Mouse (Mus musculus): ENCODE measurements around the gene Vav1.
"Not testable (repeated sequence)": the region's sequence is repeated elsewhere in the genome, so short reads cannot be mapped to it uniquely, and the experiment has no call there.

Gene Vav1

DNA sequence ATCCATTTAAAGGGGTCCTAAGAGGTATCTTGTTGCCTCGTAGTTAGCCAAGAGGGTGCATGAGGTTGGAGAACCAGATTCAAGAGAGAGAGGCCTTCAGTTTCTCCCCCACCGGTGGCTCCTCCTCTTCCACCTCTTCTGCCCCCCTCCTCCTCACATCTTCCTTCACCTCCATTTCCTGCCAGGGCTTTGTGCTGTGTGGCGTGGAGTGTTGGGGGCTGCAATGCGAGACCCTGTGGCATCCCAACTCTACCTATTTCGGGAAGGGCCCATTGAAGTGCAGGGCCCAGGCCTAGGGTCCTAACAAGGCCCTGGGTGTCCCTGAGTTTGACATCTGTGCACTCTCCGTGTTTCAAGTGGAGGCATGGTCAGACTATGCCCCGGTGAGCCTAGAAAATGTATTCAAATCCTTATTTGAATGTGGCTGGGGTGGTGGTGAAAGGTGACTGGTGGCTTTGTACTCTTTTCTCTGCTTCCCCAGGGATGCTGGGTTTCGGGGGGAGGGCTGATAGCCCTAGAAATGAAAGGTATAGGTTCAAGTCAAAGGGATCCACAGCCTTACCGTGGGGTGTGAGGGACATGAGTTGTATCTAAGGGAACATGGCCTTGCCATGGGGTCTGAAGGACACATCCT lies 808 bp downstream of the Vav1 start:
- DNase-seq (ENCODE audit: extremely low spot score) = no peak

GRCm38 (mm10) chr17:57280411-57280810 lies 1.5 kb downstream of the Vav1 start:
- no peak for DNase-seq (ENCODE audit: extremely low spot score)

DNA sequence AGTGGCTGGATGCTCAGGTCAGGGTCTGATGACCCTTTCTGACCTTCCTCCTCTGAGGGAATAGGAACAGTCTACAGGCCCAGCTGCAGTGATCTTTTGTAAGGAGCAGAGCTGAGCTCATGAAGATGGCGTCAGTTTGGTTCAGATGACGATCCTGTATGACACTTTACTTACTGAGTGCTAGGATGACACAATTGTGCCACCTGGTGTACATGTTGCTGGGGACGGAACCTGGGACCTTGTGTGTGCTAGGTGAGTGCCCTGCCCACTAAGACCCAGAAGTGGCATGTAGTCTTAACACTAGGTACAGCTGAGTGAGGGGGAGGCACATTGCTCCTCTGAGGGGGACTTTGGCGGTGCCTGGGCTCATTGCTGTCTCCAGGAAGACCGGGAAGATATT lies 5.0 kb downstream of the Vav1 start:
- DNase-seq (ENCODE audit: extremely low spot score) = no peak

- DNase-seq (ENCODE audit: extremely low spot score) = no peak
Measured at GRCm38 (mm10) chr17:57285077-57285476, 6.2 kb downstream of the Vav1 start.

DNA sequence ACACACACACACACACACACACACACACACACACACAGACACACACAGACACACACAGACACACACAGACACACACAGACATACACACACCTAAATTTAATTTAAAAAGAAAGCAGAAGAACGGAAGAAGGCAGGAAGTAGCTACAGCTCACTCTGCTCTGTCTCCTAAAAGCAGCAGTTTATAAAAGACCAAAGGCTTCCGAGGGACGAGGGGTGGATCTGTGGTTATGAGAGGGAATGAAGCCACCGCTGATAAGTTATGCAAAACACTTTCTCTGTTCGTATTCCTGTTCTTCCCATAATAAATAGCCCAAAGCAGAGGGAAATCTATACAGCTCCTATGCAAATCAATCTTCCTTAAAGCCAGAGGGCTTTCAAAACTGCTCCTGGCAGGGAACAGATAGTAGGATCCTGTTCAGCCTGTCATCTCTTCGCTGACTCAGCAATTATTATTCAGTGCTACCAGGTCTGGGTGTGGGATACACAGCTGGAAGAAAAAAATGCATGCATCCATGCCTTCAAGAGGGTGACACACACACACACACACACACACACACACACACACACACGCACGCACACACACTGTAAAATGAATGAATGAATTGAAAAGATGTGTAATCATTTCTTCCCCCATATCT lies 7.9 kb downstream of the Vav1 start:
- DNase-seq (ENCODE audit: extremely low spot score) = no peak

DNA sequence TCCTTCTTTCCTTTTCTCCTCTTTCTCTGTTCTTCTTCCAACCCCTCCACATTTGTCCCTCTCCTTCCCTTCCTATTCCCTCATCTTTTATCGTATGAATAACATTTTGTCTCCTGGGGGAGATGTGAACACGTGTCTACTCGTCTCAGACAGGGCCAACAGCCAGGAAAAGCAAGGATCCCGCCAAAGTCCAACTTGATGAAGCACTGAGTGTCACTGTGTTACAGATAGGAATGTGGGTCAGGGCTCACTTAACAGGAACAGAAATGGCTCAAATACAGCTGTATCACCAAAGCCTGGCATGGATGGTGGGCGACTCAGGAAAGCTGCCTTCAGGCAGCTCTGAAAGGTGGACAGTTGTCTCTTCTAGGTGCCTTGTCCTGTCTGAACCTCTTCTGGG lies 10.4 kb downstream of the Vav1 start:
- DNase-seq (ENCODE audit: extremely low spot score) = no peak

DNA sequence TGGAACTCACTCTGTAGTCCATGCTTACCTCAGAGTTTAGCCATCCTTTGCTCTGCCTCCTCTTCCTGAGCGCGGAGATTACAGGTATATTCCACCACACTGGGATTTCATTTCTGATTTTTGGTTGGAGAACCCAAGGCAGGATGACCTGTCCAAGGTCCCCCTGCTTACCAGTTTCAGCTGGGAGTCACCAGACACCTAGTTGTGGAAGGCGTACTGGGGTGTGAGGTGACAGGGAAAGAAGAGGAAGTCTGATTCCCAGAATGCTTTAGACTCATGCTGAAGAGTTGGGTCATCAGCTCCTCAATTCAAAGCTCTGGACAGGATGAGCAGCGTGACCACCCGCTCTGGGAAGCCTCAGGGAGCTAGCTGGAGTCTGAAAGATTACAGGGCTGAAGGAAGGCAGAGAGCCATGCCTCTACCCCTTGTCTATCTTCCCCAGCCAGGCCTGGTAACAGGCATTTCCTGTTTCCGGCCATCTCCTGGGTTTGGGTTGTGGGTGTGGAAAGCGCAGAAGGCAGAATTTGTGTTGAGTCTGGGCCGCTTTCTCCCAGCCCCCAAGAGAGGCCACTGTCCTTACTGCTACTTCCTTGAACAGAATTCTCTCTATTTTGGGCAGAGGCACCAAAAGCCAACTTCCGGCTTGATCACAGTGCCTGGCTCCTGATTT lies 11.2 kb downstream of the Vav1 start:
- peak; percentile 10 for DNase-seq (ENCODE audit: extremely low spot score)

GRCm38 (mm10) chr17:57290671-57291055 lies 11.8 kb downstream of the Vav1 start:
- no peak for DNase-seq (ENCODE audit: extremely low spot score)

GRCm38 (mm10) chr17:57292302-57292701 lies 13.4 kb downstream of the Vav1 start:
- DNase-seq (ENCODE audit: extremely low spot score) = no peak

- DNase-seq (ENCODE audit: extremely low spot score) = no peak
Measured at GRCm38 (mm10) chr17:57292968-57293367, 14.1 kb downstream of the Vav1 start.

- no peak for DNase-seq (ENCODE audit: extremely low spot score)
Measured at GRCm38 (mm10) chr17:57295935-57296334, 17.0 kb downstream of the Vav1 start.

GRCm38 (mm10) chr17:57297040-57297439 lies 18.1 kb downstream of the Vav1 start:
- DNase-seq (ENCODE audit: extremely low spot score) = no peak

DNA sequence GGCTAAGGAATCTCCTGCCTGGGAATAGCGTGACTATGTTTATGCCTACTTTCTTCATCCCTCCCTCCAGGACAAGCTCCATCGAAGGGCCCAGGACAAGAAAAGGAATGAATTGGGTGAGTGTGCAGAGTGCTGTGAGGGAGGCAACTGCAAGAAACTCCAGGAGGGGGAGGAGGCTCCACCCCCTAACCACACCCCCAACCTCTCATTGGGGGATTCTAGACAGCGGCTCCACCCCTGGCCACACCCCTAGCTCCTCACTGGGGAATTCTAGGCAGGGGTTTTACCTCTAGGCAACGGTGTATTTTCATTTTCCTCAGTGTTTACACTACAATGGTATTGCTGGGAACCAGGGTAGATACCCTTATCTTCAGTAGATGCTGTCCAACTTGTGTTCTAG lies 26.7 kb downstream of the Vav1 start:
- no peak for DNase-seq (ENCODE audit: extremely low spot score)

- no peak for DNase-seq (ENCODE audit: extremely low spot score)
Measured at GRCm38 (mm10) chr17:57307074-57307473, 28.2 kb downstream of the Vav1 start.

GRCm38 (mm10) chr17:57311801-57312200 lies 32.9 kb downstream of the Vav1 start:
- DNase-seq (ENCODE audit: extremely low spot score) = no peak

- no peak for DNase-seq (ENCODE audit: extremely low spot score)
Measured at GRCm38 (mm10) chr17:57327615-57328014, 48.7 kb downstream of the Vav1 start.

DNA sequence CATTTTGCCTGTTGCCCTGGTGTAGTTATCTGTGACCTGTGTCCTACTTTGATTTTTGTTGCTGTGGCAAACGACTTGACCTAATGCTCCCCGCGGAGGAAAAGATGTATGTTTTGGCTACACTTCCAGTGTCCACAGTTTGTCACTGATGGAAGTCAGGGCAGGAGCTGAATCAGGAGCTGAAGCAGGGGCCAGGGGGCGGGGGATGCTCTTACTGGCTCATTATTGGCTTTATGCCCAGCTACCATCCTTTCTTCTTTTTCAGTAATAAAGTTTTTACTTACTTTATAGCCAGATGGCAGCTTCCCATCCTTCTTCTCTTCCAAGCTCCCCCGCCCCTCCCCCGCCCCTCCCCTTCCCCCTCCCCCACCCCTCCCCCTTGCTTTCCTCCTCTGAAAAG lies 50.0 kb downstream of the Vav1 start:
- no peak for DNase-seq (ENCODE audit: extremely low spot score)

DNA sequence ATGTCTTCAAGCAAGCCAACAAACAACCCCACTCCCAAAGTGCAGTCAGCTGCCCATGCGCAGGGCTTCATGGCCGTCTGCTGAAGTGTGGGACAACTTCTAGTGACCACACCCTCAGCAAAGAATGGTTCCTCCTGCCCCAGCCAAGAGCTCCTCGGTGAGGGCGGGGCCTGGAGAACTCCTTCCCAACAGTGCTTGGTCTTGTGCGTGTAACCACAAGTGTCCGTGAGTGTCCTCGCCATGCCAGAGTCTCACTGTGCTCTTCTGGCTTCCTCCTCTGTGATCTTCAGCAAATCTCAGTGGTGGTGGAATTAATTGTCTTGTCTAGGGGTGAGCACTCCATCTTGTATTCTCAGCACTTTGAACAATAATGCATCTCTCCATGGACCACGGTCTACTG lies 52.1 kb downstream of the Vav1 start:
- no peak for DNase-seq (ENCODE audit: extremely low spot score)

DNA sequence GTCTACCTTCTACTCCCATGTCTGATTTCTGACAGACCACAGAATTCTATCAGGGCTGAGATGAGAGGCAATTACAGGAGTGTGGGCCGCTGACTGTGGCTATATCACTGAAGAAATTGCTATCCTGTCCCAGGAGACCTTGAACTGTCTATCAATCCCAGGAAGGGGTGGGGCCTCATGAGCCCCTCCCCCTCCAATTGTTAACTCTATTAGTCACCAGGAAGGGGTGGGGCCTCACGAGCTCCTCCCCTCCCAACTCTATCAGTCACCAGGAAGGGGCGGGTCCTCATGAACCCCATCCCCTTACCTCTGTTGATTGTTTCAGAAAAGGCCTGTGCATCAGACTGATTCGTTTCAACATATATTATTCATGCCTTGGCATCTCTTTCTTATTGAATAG lies 53.3 kb downstream of the Vav1 start:
- DNase-seq (ENCODE audit: extremely low spot score) = no peak

- DNase-seq (ENCODE audit: extremely low spot score) = no peak
Measured at GRCm38 (mm10) chr17:57334001-57334760, 55.3 kb downstream of the Vav1 start.

- peak; percentile 87 for DNase-seq (ENCODE audit: extremely low spot score)
Measured at GRCm38 (mm10) chr17:57334761-57335150, 55.9 kb downstream of the Vav1 start.

DNA sequence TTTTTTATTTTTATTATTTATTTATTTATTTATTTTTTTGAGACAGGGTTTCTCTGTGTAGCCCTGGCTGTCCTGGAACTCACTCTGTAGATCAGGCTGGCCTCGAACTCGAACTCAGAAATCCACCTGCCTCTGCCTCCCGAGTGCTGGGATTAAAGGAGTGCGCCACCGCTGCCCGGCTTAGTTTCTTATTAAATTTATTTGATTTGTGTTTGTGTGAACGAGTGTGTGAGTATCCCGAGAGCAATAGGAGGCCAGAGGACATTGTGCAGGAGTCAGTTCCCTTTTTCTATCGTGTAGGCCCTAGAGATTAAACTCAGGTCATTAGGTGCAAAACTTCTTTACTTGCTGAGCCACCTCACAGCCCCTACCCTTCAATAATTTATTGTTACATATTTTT lies 56.3 kb downstream of the Vav1 start:
- not testable (repeated sequence) for DNase-seq (ENCODE audit: extremely low spot score)
